Mouse (Mus musculus) lung, adult 2 months (tissue): Measurements from ENCODE around the gene Atp9a.

Experiments
- CTCF ChIP-seq: fragments of 200-500 bp; IDR thresholded peaks from 2 replicates; pipeline ENCODE4 v1.5.1; 2011; ENCODE audit warnings: mild to moderate bottlenecking, low read length, control low read depth; ENCODE audit not compliant: insufficient read depth
- POLR2A ChIP-seq: fragments of 200-500 bp; IDR thresholded peaks from 2 replicates; pipeline ENCODE4 v1.6.1; 2011; ENCODE audit warnings: low read depth, mild to moderate bottlenecking, control low read depth, low read length, borderline replicate concordance; ENCODE audit errors: extremely low read depth

GRCm38 (mm10) chr2:168632543-168632942 lies 109.7 kb downstream of the Atp9a start:
- no peak for TF ChIP-seq CTCF
- TF ChIP-seq POLR2A, result no peak
